Mouse (Mus musculus): ENCODE measurements around the gene Lsr. TPM values are rescaled to one million over a fixed set of nuclear protein-coding genes. Genes with fewer than 3 reads are reported as not detected.
"Not testable (repeated sequence)": the region's sequence is repeated elsewhere in the genome, so short reads cannot be mapped to it uniquely, and the experiment has no call there.

The Lsr gene
- total RNA-seq, 2 experiments from 2014 or later = 12.5 to 12.8 TPM

DNA sequence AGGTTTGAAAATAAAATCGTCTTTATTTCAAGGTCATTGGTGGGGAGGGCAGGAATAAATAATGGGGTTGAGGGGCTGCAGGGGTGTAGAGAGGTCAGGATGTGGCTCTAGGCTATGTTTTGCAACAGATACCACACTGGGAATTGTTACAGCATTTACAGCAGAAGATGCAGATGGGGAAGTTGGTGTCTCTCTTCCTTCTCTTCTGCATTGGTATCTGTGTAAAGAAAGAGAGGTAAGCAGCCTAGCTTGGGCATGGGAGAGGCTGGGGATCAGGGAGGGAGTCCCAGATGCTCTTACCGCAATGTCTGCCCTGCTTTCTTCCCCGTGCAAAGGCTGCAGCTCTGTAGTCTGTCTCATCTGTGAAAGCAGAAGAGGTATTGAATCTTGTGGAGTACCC, 30.9 kb downstream of the Lsr start:
- DNase-seq; intact Hi-C loops (cut with DNase I): not testable (repeated sequence)

- intact Hi-C loops (cut with DNase I); DNase-seq: not testable (repeated sequence)
These were observed 33.2 kb downstream of the Lsr start for GRCm38 (mm10) chr7:30940070-30940469.

- intact Hi-C loops (cut with DNase I) = not testable (repeated sequence)
These were observed 37.7 kb downstream of the Lsr start for GRCm38 (mm10) chr7:30935422-30936099.

GRCm38 (mm10) chr7:30924581-30924980, 48.7 kb downstream of the Lsr start, which contains the start of gene Hamp2:
Hamp2 (minus strand) TSS chr7:30924681.
- intact Hi-C loops (cut with DNase I); DNase-seq: not testable (repeated sequence)

More at GRCm38 (mm10) chr7:30935422-30936099, 37.7 kb downstream of the Lsr start:
- DNase-seq = not testable (repeated sequence)

GRCm38 (mm10) chr7:30924071-30924470, 49.2 kb downstream of the Lsr start:
- DNase-seq = no peak
- intact Hi-C loops (cut with DNase I) = no loop called here

- intact Hi-C loops (cut with DNase I); DNase-seq: not testable (repeated sequence)
These were observed 50.8 kb downstream of the Lsr start for GRCm38 (mm10) chr7:30922490-30922889.

GRCm38 (mm10) chr7:30920217-30920616, 53.0 kb downstream of the Lsr start:
- no peak for DNase-seq
- intact Hi-C loops (cut with DNase I) = no loop called here

DNA sequence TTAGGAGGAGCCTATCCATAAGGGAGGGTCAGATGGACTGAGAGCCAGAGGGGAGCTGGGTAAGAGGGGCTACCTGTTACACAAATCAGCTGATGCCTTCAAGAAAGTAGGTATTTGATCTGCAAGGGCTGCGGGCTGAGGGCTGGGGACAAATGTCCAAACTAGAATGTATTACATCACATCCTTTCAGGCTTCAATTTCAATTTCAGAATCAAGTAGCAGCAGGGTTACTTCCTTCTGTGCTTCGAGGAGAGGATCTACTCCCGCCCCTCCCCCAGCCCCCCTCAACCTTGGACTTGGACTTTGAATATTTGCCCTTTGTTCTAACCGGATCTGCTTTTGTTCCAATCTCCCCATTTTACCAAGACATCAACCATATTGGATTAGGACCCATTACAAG, 56.0 kb downstream of the Lsr start:
- no peak for DNase-seq
- intact Hi-C loops (cut with DNase I) = no loop called here

DNA sequence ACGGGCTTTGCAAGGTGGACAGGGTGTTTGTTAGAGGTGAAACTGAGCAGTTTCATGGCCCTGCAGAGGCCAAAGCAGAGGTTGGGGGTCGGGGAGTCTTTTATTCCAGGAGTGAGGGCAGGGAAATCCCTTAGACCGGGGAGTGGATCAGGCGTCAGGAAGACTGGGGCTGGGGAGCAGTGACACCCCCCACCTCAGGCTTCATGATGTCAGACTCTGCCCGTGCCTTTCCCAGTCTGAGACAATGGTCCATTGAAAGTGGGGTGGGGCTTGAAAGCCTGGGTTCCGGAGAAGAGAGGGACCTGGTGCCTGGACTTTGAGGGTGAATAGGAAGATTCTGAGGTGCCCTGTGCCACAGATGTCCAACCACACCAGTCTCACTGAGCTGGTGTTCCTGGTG, 56.6 kb downstream of the Lsr start:
- no peak for DNase-seq
- intact Hi-C loops (cut with DNase I) = no loop called here

- intact Hi-C loops (cut with DNase I) = no loop called here
- no peak for DNase-seq
These were observed 58.5 kb downstream of the Lsr start, which contains the start of gene Mag for GRCm38 (mm10) chr7:30914732-30915131. Mag (minus strand) TSS chr7:30914873.

DNA sequence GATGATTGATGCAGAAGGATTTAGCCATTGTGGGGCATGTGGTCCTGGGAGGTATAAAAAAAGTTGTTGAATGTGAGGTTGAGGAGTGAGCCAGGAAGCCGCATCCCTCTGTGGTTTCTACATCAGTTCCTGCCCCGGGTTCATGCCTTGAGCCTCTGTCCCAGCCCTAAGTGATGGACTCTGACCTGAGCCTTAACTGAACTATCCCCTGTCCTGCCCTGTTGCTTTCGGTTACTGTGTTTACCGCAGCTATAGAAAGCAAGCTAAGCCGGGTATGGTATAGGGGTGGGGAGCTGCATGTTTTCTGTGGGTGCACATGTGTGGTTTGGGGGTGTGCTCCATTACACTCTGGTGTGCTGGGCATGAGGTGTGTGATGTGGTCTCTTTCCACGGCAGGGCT, 63.5 kb downstream of the Lsr start:
- DNase-seq = no peak
- intact Hi-C loops (cut with DNase I) = no loop called here

- intact Hi-C loops (cut with DNase I) = no loop called here
- no peak for DNase-seq
These were observed 64.3 kb downstream of the Lsr start for GRCm38 (mm10) chr7:30908992-30909431.

- DNase-seq = no peak
- intact Hi-C loops (cut with DNase I) = no loop called here
These were observed 64.8 kb downstream of the Lsr start for GRCm38 (mm10) chr7:30908277-30908991.

Other genes with a start within 250 kb of the Lsr start
- gene Tmem147, start 243.9 kb downstream of the Lsr start, total RNA-seq (2021) = 100 to 1,000 TPM; 130 to 146 TPM
- not detected for gene Gapdhs, start 229.8 kb downstream of the Lsr start, total RNA-seq (2021)
- 10 to 100 TPM in 1 of 2 experiments, 1 to 10 TPM in 1; 8.5 to 12.2 TPM for gene Sbsn, start 222.0 kb downstream of the Lsr start, total RNA-seq (2021)
- 1 to 10 TPM; 1.4 to 1.7 TPM for gene Dmkn, start 209.7 kb downstream of the Lsr start, total RNA-seq (2021)
- not detected for gene Krtdap, start 185.6 kb downstream of the Lsr start, total RNA-seq (2021)
- not detected for gene Ffar2, start 149.7 kb downstream of the Lsr start, total RNA-seq (2021)
- not detected for gene Ffar3, start 117.3 kb downstream of the Lsr start, total RNA-seq (2021)
- gene Ffar1, start 111.9 kb downstream of the Lsr start, total RNA-seq (2021) = not detected
- under 1 TPM; 0.44 to 0.48 TPM for gene Cd22, start 93.1 kb downstream of the Lsr start, total RNA-seq (2021)
- gene Mag, start 58.6 kb downstream of the Lsr start, total RNA-seq (2021) = 1 to 10 TPM; 1.3 to 3.4 TPM
- not detected for gene Hamp2, start 48.8 kb downstream of the Lsr start, total RNA-seq (2021)
- not detected for gene Hamp, start 29.4 kb downstream of the Lsr start, total RNA-seq (2021)
- 100 to 1,000 TPM in 1 of 2 experiments, 10 to 100 TPM in 1; 92.8 to 105 TPM for gene Usf2, start 16.7 kb downstream of the Lsr start, total RNA-seq (2021)
- gene Fam187b, start 326 bp upstream of the Lsr start, total RNA-seq (2021) = under 1 TPM in 1 of 2 experiments, not detected in 1; 0.42 TPM
- gene Fxyd5, start 69.0 kb upstream of the Lsr start, total RNA-seq (2021) = 10 to 100 TPM; 23.5 to 25.4 TPM
- gene Fxyd7, start 78.0 kb upstream of the Lsr start, total RNA-seq (2021) = 100 to 1,000 TPM; 108 to 159 TPM
- gene Fxyd1, start 83.7 kb upstream of the Lsr start, total RNA-seq (2021) = 1 to 10 TPM; 8.4 to 8.7 TPM
- gene Lgi4, start 85.9 kb upstream of the Lsr start, total RNA-seq (2021) = 1 to 10 TPM; 2.4 to 2.7 TPM
- not detected for gene Fxyd3, start 103.2 kb upstream of the Lsr start, total RNA-seq (2021)
- 1 to 10 TPM; 1.4 to 1.6 TPM for gene Hpn, start 141.8 kb upstream of the Lsr start, total RNA-seq (2021)
- gene Scn1b, start 153.5 kb upstream of the Lsr start, total RNA-seq (2021) = 10 to 100 TPM; 58.6 to 66.7 TPM
- 100 to 1,000 TPM; 184 to 195 TPM for gene Gramd1a, start 182.4 kb upstream of the Lsr start, total RNA-seq (2021)

Data from left cerebral cortex, postnatal 4 days (tissue).